15 mouse cellular contexts compared by ENCODE assay signal in the genomic region with DNA sequence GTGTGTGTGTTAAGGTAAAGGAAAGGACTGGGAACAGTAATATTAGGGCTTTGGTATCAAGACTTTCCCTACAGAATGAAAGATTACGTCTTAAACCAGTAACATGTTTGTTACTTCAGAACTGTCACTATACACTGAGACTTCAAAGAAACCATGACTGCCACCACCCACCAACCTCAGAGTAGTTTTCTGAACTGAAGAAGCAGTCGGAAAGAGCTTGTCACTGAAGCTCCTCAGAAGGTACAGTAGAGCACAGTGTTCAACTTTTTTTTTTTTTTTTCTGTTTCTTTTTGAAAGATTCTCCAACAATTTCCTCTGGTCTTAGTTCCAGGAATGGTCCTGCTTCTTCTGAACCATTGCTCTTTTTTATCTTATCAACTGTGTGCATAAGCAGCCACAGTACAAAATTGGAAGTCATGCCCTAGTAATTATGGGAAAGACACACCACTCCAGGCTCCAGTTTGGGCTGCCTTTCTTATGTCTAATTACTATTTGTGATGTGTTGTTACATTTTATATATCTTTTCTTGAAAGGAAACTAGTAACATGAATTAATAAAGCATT. TPM values are rescaled to one million over a fixed set of nuclear protein-coding genes. Genes with fewer than 3 reads are reported as not detected.
DNase-seq lines count a peak whose midpoint lies in the region; ATAC-seq lines count a peak whose summit lies in the region.
"Had no signal": no experiment of that assay in that cellular context is flagged by ENCODE, and none has a peak within 500 bp of the region (broad histone marks: within the 10 kb centered on the region; RNA-seq: fewer than 3 reads in every experiment).

No protein-coding gene starts in this region.

- H3K27ac ChIP-seq in liver, embryonic 11.5 days (ENCODE audit: low read depth, low read length): no peak overlapping the region
- H3K27ac ChIP-seq: hindbrain, embryonic 15.5 days; neural tube, embryonic 15.5 days had no signal

- H3K27me3 ChIP-seq in liver, embryonic 11.5 days (replicated peaks; ENCODE audit: control insufficient read depth, insufficient read depth, low read length): no peaks in the 10 kb centered on the region
- H3K27me3 ChIP-seq: hindbrain, embryonic 15.5 days; neural tube, embryonic 15.5 days had no signal

- H3K4me1 ChIP-seq in liver, embryonic 11.5 days (replicated peaks; ENCODE audit: control insufficient read depth, insufficient read depth, low read length): peaks cover 13% of the 10 kb centered on the region
- H3K4me1 ChIP-seq: hindbrain, embryonic 15.5 days; neural tube, embryonic 15.5 days had no signal

- H3K36me3 ChIP-seq in liver, embryonic 11.5 days (ENCODE audit: control insufficient read depth, insufficient read depth, low read length): no peaks in the 10 kb centered on the region
- H3K36me3 ChIP-seq: hindbrain, embryonic 15.5 days; neural tube, embryonic 15.5 days had no signal

- no peak overlapping the region for H3K4me3 ChIP-seq in liver, embryonic 11.5 days (ENCODE audit: low read depth, low read length)
- H3K4me3 ChIP-seq: hindbrain, embryonic 15.5 days; neural tube, embryonic 15.5 days had no signal

- no peaks in the 10 kb centered on the region for H3K9me3 ChIP-seq in liver, embryonic 11.5 days (ENCODE audit: control insufficient read depth, low read length)
- H3K9me3 ChIP-seq: hindbrain, embryonic 15.5 days; neural tube, embryonic 15.5 days had no signal

- no peak overlapping the region for H3K9ac ChIP-seq in liver, embryonic 11.5 days (ENCODE audit: low read depth, low read length)
- H3K9ac ChIP-seq: hindbrain, embryonic 15.5 days; neural tube, embryonic 15.5 days had no signal

- H3K4me2 ChIP-seq in liver, embryonic 11.5 days: no peak overlapping the region
- H3K4me2 ChIP-seq: hindbrain, embryonic 15.5 days; neural tube, embryonic 15.5 days had no signal

- DNase-seq in heart, adult 11 months: peak; percentile 1
- no peak for DNase-seq in heart, adult 18-20 months
- peak; percentile 86 for DNase-seq in T-cell, adult 2 months (ENCODE audit: low spot score)
- DNase-seq in liver, embryonic 11.5 days (ENCODE audit: low spot score): no peak
- peak; percentile 60 to 68 for DNase-seq in thymus, postnatal 10 days (ENCODE audit: low spot score in 2 of 2)
- no peak for DNase-seq in right cerebral cortex, postnatal 4 days
- DNase-seq in ovary, postnatal 36 days (ENCODE audit: low spot score): no peak
- DNase-seq in gastrocnemius, postnatal 4 days (ENCODE audit: low spot score in 2 of 2): no peak
- DNase-seq: adrenal gland, postnatal 10 days; cerebellum, postnatal 10 days; heart, postnatal 10 days; kidney, adult 18-20 months; right cerebral cortex, adult 18-20 months had no signal

- peak; percentile 58 for ATAC-seq in liver, embryonic 11.5 days (replicated peaks; ENCODE audit: low FRiP score)

- 46% methylated on average over 2 of the region's 2 CpGs for WGBS in liver, embryonic 11.5 days

RNA-seq across cellular contexts. Expression of a gene that starts 45.9 kb away (rescaled TPM):
- total RNA-seq in heart, adult 18-20 months (2021): 100 to 1,000 TPM; 212 to 240 TPM
- 12.4 and 14.0 TPM in 2 replicates for polyA plus RNA-seq in liver, embryonic 11.5 days (2014; fragmentation: Nextera tagmentation; extraction: Ambion mirVana)
- total RNA-seq in gastrocnemius, postnatal 4 days (2021): 100 to 1,000 TPM; 177 to 178 TPM

Comparison
In these comparisons a context has a peak if more than half of its experiments do, and no peak if none do; other contexts are left out.
1. DNase-seq: peak in heart, adult 11 months (single experiment), T-cell, adult 2 months (single experiment) and thymus, postnatal 10 days (2 of 2); none in heart, adult 18-20 months (0 of 2), liver, embryonic 11.5 days (single experiment), right cerebral cortex, postnatal 4 days (single experiment), ovary, postnatal 36 days (single experiment) and gastrocnemius, postnatal 4 days (0 of 2).